Mouse (Mus musculus): Measurements from ENCODE around the gene C4b. TPM values are rescaled to one million over a fixed set of nuclear protein-coding genes. Genes with fewer than 3 reads are reported as not detected.
"Not testable (repeated sequence)": the region's sequence is repeated elsewhere in the genome, so short reads cannot be mapped to it uniquely, and the experiment has no call there.

Gene C4b
- total and polyA plus RNA-seq, 3 experiments = 0.08 to 0.24 TPM; not detected in 1

DNA sequence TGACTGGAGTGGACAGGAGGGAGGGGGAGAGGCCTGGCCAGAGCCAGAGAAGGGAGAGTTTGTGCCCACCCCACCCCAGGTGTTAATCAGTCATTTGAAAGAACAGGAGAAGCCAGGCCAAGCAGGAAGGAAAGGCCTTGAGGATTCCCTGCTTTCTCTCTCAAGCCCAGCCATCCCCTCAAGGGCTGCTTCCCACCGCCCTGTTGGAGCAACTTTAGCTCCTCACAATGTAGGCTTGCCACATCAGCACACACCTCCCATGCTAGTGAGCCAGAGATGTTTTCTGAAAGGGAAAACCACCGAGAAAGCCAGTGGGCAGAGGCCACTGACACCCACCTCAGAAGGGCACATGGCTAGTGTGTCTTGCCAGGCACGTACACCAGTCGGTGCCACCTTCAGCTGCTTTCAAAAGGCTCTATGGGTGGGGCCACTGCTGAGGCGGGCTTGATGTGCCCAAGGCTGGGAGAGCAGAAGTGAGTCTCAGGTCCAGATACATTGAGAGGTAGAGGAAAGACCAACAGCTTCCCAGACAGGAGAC lies 28.7 kb downstream of the C4b start:
- H3K4me3 ChIP-seq (ENCODE audit: control insufficient read depth in 1 of 2, insufficient read depth in 1 of 2, low read depth in 2 of 2, low read length in 2 of 2); H3K27me3 ChIP-seq (ENCODE audit: control insufficient read depth in 1 of 2, insufficient read depth in 2 of 2, low read length in 2 of 2); H3K27ac ChIP-seq (ENCODE audit: control insufficient read depth, low read depth, low read length); H3K36me3 ChIP-seq (ENCODE audit: control insufficient read depth in 1 of 2, insufficient read depth in 2 of 2, low read length in 2 of 2); H3K79me2 ChIP-seq (ENCODE audit: control insufficient read depth, insufficient read depth, low read length, poor library complexity); H3K4me1 ChIP-seq (ENCODE audit: control insufficient read depth in 1 of 2, insufficient read depth in 2 of 2, low read length in 2 of 2); H3K9ac ChIP-seq (ENCODE audit: control insufficient read depth, low read depth, low read length, poor library complexity, severe bottlenecking); H3K9me3 ChIP-seq (replicated peaks; ENCODE audit: insufficient read depth, low read length); DNase-seq (ENCODE audit: low read depth, low spot score): not testable (repeated sequence)

GRCm38 (mm10) chr17:34714181-34714907 lies 29.3 kb downstream of the C4b start:
- H3K27ac ChIP-seq (ENCODE audit: control insufficient read depth, low read depth, low read length); H3K4me3 ChIP-seq (ENCODE audit: control insufficient read depth in 1 of 2, insufficient read depth in 1 of 2, low read depth in 2 of 2, low read length in 2 of 2); H3K27me3 ChIP-seq (ENCODE audit: control insufficient read depth in 1 of 2, insufficient read depth in 2 of 2, low read length in 2 of 2); H3K9ac ChIP-seq (ENCODE audit: control insufficient read depth, low read depth, low read length, poor library complexity, severe bottlenecking); H3K4me1 ChIP-seq (ENCODE audit: control insufficient read depth in 1 of 2, insufficient read depth in 2 of 2, low read length in 2 of 2); H3K79me2 ChIP-seq (ENCODE audit: control insufficient read depth, insufficient read depth, low read length, poor library complexity); H3K36me3 ChIP-seq (ENCODE audit: control insufficient read depth in 1 of 2, insufficient read depth in 2 of 2, low read length in 2 of 2); H3K9me3 ChIP-seq (replicated peaks; ENCODE audit: insufficient read depth, low read length); DNase-seq (ENCODE audit: low read depth, low spot score): not testable (repeated sequence)

GRCm38 (mm10) chr17:34712951-34713350 lies 30.7 kb downstream of the C4b start:
- H3K4me1 ChIP-seq (ENCODE audit: control insufficient read depth in 1 of 2, insufficient read depth in 2 of 2, low read length in 2 of 2) = no peaks in the 10 kb centered on the region
- peak; percentile 29 for DNase-seq (ENCODE audit: low read depth, low spot score)
- H3K27ac ChIP-seq (ENCODE audit: control insufficient read depth, low read depth, low read length) = no peak overlapping the region
- no peaks in the 10 kb centered on the region for H3K79me2 ChIP-seq (ENCODE audit: control insufficient read depth, insufficient read depth, low read length, poor library complexity)
- peak; percentile 53 for TF ChIP-seq RAD21 (IDR thresholded peaks at IDR 0.05; ENCODE audit: low read depth, low read length)
- TF ChIP-seq GABPA (IDR thresholded peaks at IDR 0.05; ENCODE audit: low read depth, low read length) = no peak
- TF ChIP-seq SMC3 (IDR thresholded peaks at IDR 0.05; ENCODE audit: low read depth, low read length) = peak; percentile 60
- peak; percentile 20; the same call in 1 of the 2 replicates for TF ChIP-seq ZC3H11A (IDR thresholded peaks at IDR 0.05; ENCODE audit: low read depth, low read length)
- peak; percentile 45 to 57 (median 56) for TF ChIP-seq CTCF (IDR thresholded peaks at IDR 0.05 in 2 of 3, conservative IDR thresholded peaks at IDR 0.05 in 1 of 3; ENCODE audit: control insufficient read depth in 1 of 3, insufficient read depth in 1 of 3, low read depth in 2 of 3, low read length in 3 of 3, poor library complexity in 1 of 3, severe bottlenecking in 1 of 3)
- no peak overlapping the region for H3K9ac ChIP-seq (ENCODE audit: control insufficient read depth, low read depth, low read length, poor library complexity, severe bottlenecking)
- no peaks in the 10 kb centered on the region for H3K27me3 ChIP-seq (ENCODE audit: control insufficient read depth in 1 of 2, insufficient read depth in 2 of 2, low read length in 2 of 2)
- no peaks in the 10 kb centered on the region for H3K9me3 ChIP-seq (replicated peaks; ENCODE audit: insufficient read depth, low read length)
- no peaks in the 10 kb centered on the region for H3K36me3 ChIP-seq (ENCODE audit: control insufficient read depth in 1 of 2, insufficient read depth in 2 of 2, low read length in 2 of 2)
- H3K4me3 ChIP-seq (ENCODE audit: control insufficient read depth in 1 of 2, insufficient read depth in 1 of 2, low read depth in 2 of 2, low read length in 2 of 2) = no peak overlapping the region

DNA sequence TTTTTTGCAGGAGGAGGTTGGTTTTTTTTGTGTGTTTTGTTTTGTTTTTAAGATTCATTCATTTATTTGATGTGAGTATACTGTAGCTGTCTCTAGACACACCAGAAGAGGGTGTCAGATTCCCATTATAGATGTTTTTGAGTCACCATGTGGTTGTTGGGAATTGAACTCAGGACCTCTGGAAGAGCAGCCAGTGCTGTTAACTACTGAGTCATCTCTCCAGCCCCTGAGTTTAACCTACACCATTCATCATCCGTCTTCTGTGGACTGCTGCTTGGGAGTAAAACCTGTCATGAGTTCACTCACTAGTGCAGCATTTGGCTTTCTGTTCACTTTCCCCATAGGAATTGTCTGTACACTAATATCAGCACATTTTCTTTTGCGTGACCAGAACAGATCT lies 37.2 kb downstream of the C4b start:
- H3K27ac ChIP-seq (ENCODE audit: control insufficient read depth, low read depth, low read length); H3K27me3 ChIP-seq (ENCODE audit: control insufficient read depth in 1 of 2, insufficient read depth in 2 of 2, low read length in 2 of 2); H3K9ac ChIP-seq (ENCODE audit: control insufficient read depth, low read depth, low read length, poor library complexity, severe bottlenecking); H3K4me3 ChIP-seq (ENCODE audit: control insufficient read depth in 1 of 2, insufficient read depth in 1 of 2, low read depth in 2 of 2, low read length in 2 of 2); H3K79me2 ChIP-seq (ENCODE audit: control insufficient read depth, insufficient read depth, low read length, poor library complexity); H3K4me1 ChIP-seq (ENCODE audit: control insufficient read depth in 1 of 2, insufficient read depth in 2 of 2, low read length in 2 of 2); H3K36me3 ChIP-seq (ENCODE audit: control insufficient read depth in 1 of 2, insufficient read depth in 2 of 2, low read length in 2 of 2); H3K9me3 ChIP-seq (replicated peaks; ENCODE audit: insufficient read depth, low read length); DNase-seq (ENCODE audit: low read depth, low spot score): not testable (repeated sequence)

All from MEL (cell line).